Mouse (Mus musculus) kidney, postnatal 0 days (tissue): ENCODE data around the gene Kcnc4. TPM values are rescaled to one million over a fixed set of nuclear protein-coding genes. Genes with fewer than 3 reads are reported as not detected.

ENCODE experiments used
- ATAC-seq: fragments of 200-750 bp; cut with Nextera tagmentation; replicated peaks from 2 replicates; pipeline ENCODE4 v1.8.0; 2017; ENCODE audit warnings: low read depth, moderate number of reproducible peaks, moderate TSS enrichment, moderate library complexity; ENCODE audit not compliant: low FRiP score
- DNase-seq: peaks from one replicate; pipeline ENCODE4 v3.0.0-alpha.2; 2016; ENCODE audit warnings: low spot score
- H3K27ac ChIP-seq: fragments of 300-500 bp; sonication (generic); 2 replicates; pipeline ENCODE4 v1.5.1; 2014; ENCODE audit warnings: mild to moderate bottlenecking
- H3K27me3 ChIP-seq: fragments of 300-500 bp; sonication (generic); 2 replicates; pipeline ENCODE4 v1.6.1; 2014; ENCODE audit warnings: low read length, mixed read lengths; ENCODE audit not compliant: insufficient read depth
- H3K36me3 ChIP-seq: fragments of 300-500 bp; sonication (generic); 2 replicates; pipeline ENCODE4 v1.6.1; 2014; ENCODE audit warnings: low read length, mixed read lengths; ENCODE audit not compliant: insufficient read depth
- H3K4me1 ChIP-seq: fragments of 300-500 bp; sonication (generic); replicated peaks from 2 replicates; pipeline ENCODE4 v1.6.1; 2014; ENCODE audit warnings: antibody characterized with exemption, low read length, mixed read lengths; ENCODE audit not compliant: insufficient read depth
- H3K4me2 ChIP-seq: fragments of 300-500 bp; sonication (generic); 2 replicates; pipeline ENCODE4 v1.6.1; 2014; ENCODE audit warnings: mild to moderate bottlenecking, low read length, moderate library complexity, mixed read lengths
- H3K4me3 ChIP-seq: fragments of 300-500 bp; sonication (generic); replicated peaks from 2 replicates; pipeline ENCODE4 v1.5.1; 2014; ENCODE audit warnings: low read depth, low read length
- H3K9ac ChIP-seq: fragments of 300-500 bp; sonication (generic); 2 replicates; pipeline ENCODE4 v1.6.1; 2014; ENCODE audit warnings: low read depth, low read length
- H3K9me3 ChIP-seq: fragments of 300-500 bp; sonication (generic); replicated peaks from 2 replicates; pipeline ENCODE4 v1.6.1; 2016; ENCODE audit warnings: low read length, inconsistent platforms, mixed read lengths
- CTCF ChIP-seq: IDR thresholded peaks from 2 replicates; pipeline ENCODE4 v1.5.1; 2016; ENCODE audit warnings: antibody characterized with exemption, low read depth, mild to moderate bottlenecking, moderate library complexity
- WGBS: fragments of 180-500 bp; shearing (Covaris S2); extraction: QIAGEN DNeasy Blood & Tissue Kit; methylation state at CpG from one replicate; pipeline ENCODE4 v1.1.7; 2014; 5-methylcytosine and 5-hydroxymethylcytosine counted together
- polyA plus RNA-seq: library from polyadenylated mRNA; unstranded; fragments of >200 nt; fragmentation: Nextera tagmentation; extraction: Ambion mirVana; gene quantifications from 2 replicates; pipeline ENCODE4 v1.2.1, GENCODE M21; 2015

Kcnc4 gene
- polyA plus RNA-seq, 1 experiment from 2014 or later = 0.12 TPM

DNA sequence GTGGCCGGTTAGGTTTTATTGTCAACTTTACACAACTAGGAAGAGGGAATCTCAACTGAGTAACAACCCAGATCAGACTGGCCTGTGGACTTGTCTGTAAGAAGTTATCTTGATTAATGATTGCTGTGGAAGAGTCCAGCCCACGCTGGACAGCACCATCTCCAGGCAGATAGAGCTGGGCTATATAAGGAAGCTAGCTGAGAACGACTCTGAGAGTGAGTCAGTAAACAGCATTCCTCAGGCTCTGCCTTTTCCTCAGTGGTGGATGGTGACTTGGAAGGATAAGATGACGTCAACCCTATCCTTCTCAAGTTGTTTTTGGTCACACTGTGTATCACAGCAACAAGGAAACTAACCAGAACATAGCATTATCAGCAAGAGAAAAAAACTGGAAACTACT is 29.3 kb upstream of the Kcnc4 start:
- TF ChIP-seq CTCF = no peak
- Histone ChIP-seq H3K4me2 (no peak overlapping the region), H3K4me1 (no peaks in the 10 kb centered on the region), H3K9ac (no peak overlapping the region), H3K27ac (no peak overlapping the region), H3K4me3 (no peak overlapping the region), H3K9me3 (no peaks in the 10 kb centered on the region), H3K27me3 (no peaks in the 10 kb centered on the region), H3K36me3 (no peaks in the 10 kb centered on the region)
- 39% methylated on average over 4 of the region's 4 CpGs for WGBS
- ATAC-seq (peak; percentile 83), DNase-seq (peak; percentile 63)

DNA sequence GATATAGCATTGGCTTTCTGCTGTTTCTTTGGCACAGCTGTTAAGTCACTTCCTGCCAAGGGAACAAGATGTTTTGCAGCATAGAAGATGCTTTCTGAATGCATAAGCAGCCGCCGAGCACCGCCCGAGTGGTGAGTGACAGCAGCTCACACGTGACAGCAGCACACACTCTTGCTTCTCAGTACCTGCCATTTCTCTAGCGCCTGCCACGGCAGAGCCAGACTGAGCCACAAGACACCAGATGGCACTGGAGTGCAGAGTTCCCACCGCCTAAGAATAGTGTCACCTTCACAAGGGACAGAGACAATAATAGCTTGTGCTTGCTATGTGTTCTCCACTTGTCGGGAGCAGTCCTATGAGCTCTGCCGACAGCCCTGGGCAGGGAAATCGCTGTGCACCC is 23.9 kb upstream of the Kcnc4 start:
- no peaks in the 10 kb centered on the region for H3K36me3 ChIP-seq
- 0 out of 2 replicates have a peak, but pooled peaks have one; percentile 52 for ATAC-seq
- no peak overlapping the region for H3K4me2 ChIP-seq
- WGBS = 44% methylated on average over 11 of the region's 11 CpGs
- TF ChIP-seq CTCF = peak; percentile 47
- no peaks in the 10 kb centered on the region for H3K27me3 ChIP-seq
- no peak overlapping the region for H3K4me3 ChIP-seq
- no peaks in the 10 kb centered on the region for H3K9me3 ChIP-seq
- no peak for DNase-seq
- H3K27ac ChIP-seq = no peak overlapping the region
- no peak overlapping the region for H3K9ac ChIP-seq
- no peaks in the 10 kb centered on the region for H3K4me1 ChIP-seq

- H3K27ac ChIP-seq = no peak overlapping the region
- no peak for TF ChIP-seq CTCF
- no peaks in the 10 kb centered on the region for H3K36me3 ChIP-seq
- peak; percentile 34 for DNase-seq
- 55% methylated on average over 3 of the region's 3 CpGs for WGBS
- no peaks in the 10 kb centered on the region for H3K9me3 ChIP-seq
- H3K4me1 ChIP-seq = no peaks in the 10 kb centered on the region
- no peaks in the 10 kb centered on the region for H3K27me3 ChIP-seq
- no peak overlapping the region for H3K4me3 ChIP-seq
- ATAC-seq = no peak
- H3K4me2 ChIP-seq = no peak overlapping the region
- no peak overlapping the region for H3K9ac ChIP-seq
These were observed 21.3 kb upstream of the Kcnc4 start for GRCm38 (mm10) chr3:107480660-107481059.

- Histone ChIP-seq H3K4me2 (no peak overlapping the region), H3K36me3 (no peaks in the 10 kb centered on the region), H3K27ac (no peak overlapping the region), H3K4me3 (no peak overlapping the region), H3K27me3 (0 out of 2 replicates have a peak, but pooled peaks cover 5% of the 10 kb centered on the region), H3K9ac (no peak overlapping the region), H3K9me3 (no peaks in the 10 kb centered on the region), H3K4me1 (no peaks in the 10 kb centered on the region)
- ATAC-seq = no peak; the same call in 1 of the 2 replicates
- peak; percentile 82 for DNase-seq
- WGBS = 3% methylated on average over 6 of the region's 6 CpGs
- TF ChIP-seq CTCF = peak; percentile 97
These were observed 12.8 kb upstream of the Kcnc4 start for GRCm38 (mm10) chr3:107472198-107472597.

DNA sequence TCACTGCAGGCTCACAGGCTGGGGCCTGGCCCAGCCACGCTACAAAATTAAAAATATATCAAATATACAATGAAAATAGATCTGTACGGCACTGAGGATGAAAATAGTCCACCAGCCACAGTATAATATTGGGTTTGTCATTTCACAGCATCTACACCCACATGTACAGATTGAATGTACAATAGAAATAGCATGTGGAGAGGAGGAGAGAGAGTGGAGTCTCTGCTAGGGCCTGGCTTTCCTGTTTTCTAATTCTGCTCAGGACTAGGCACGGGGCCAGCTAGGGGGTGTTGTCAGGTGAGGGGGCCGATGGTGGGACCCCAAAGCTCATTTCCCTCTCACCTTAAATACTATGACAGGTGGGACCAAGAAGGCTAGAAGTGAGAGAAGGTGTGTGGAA is 9.7 kb upstream of the Kcnc4 start:
- Histone ChIP-seq H3K9ac (no peak overlapping the region), H3K9me3 (no peaks in the 10 kb centered on the region), H3K4me3 (no peak overlapping the region), H3K27ac (no peak overlapping the region), H3K27me3 (peaks cover 5% of the 10 kb centered on the region; the same call in 1 of the 2 replicates), H3K36me3 (no peaks in the 10 kb centered on the region), H3K4me2 (no peak overlapping the region), H3K4me1 (no peaks in the 10 kb centered on the region)
- ATAC-seq (no peak), DNase-seq (no peak)
- TF ChIP-seq CTCF = no peak
- 79% methylated on average over 4 of the region's 4 CpGs for WGBS

GRCm38 (mm10) chr3:107468106-107468505 is 8.8 kb upstream of the Kcnc4 start:
- no peak overlapping the region for H3K4me2 ChIP-seq
- no peak overlapping the region for H3K27ac ChIP-seq
- DNase-seq (no peak), ATAC-seq (no peak)
- peaks cover 7% of the 10 kb centered on the region; the same call in 1 of the 2 replicates for H3K27me3 ChIP-seq
- H3K36me3 ChIP-seq = no peaks in the 10 kb centered on the region
- WGBS = 82% methylated on average over 11 of the region's 11 CpGs
- H3K9ac ChIP-seq = no peak overlapping the region
- no peaks in the 10 kb centered on the region for H3K4me1 ChIP-seq
- H3K9me3 ChIP-seq = no peaks in the 10 kb centered on the region
- no peak overlapping the region for H3K4me3 ChIP-seq
- no peak for TF ChIP-seq CTCF

- TF ChIP-seq CTCF = peak; percentile 91
- no peak overlapping the region for H3K27ac ChIP-seq
- no peaks in the 10 kb centered on the region for H3K36me3 ChIP-seq
- peak; percentile 84 for DNase-seq
- no peaks in the 10 kb centered on the region for H3K9me3 ChIP-seq
- H3K4me2 ChIP-seq = no peak overlapping the region
- no peak overlapping the region for H3K9ac ChIP-seq
- 7% methylated on average over 6 of the region's 6 CpGs for WGBS
- no peak; the same call in 1 of the 2 replicates for ATAC-seq
- peaks cover 9% of the 10 kb centered on the region for H3K27me3 ChIP-seq
- no peaks in the 10 kb centered on the region for H3K4me1 ChIP-seq
- H3K4me3 ChIP-seq = no peak overlapping the region
These were observed 7.2 kb upstream of the Kcnc4 start for GRCm38 (mm10) chr3:107466577-107466976.
